Mouse (Mus musculus): ENCODE measurements around the gene Bnc2.

- TF ChIP-seq TAL1 (IDR thresholded peaks at IDR 0.05; ENCODE audit: low read length) = no peak
- no peak for TF ChIP-seq GATA1 (IDR thresholded peaks at IDR 0.05; ENCODE audit: low read length)
Measured at GRCm38 (mm10) chr4:84634751-84635150, 40.3 kb downstream of the Bnc2 start.

Data from erythroblast, embryonic 14.5 days (primary cell).